Mouse (Mus musculus) cerebellum, adult 9-11 months (tissue): Measurements from ENCODE around the gene Tex9.
A peak's percentile ranks its signal among the peaks of the same experiment; 100 is the strongest.

ENCODE experiments used
- DNase-seq: peaks from one replicate; pipeline ENCODE4 v3.0.0; 2022

The Tex9 gene

DNA sequence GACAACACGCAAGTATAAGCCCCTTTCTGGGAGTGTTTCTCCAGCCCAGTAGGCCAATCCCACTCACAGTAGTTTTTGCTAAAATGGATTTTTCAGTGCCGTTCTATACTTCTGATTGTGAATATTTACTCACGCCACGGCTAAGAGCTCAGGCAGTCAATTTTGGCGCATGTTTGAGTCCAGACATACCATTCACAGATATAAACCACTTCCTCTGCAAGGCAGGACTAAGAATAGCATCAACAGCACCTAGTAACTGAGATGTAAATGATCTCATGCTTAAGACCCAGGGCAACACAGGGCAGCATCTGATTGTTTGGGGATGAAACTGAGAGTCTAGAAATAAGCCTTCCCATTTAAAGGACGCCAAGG lies at the start of gene Tex9:
Tex9 (minus strand) TSS at position 19 of the 372 bp plus-strand sequence.
- no peak for DNase-seq

DNA sequence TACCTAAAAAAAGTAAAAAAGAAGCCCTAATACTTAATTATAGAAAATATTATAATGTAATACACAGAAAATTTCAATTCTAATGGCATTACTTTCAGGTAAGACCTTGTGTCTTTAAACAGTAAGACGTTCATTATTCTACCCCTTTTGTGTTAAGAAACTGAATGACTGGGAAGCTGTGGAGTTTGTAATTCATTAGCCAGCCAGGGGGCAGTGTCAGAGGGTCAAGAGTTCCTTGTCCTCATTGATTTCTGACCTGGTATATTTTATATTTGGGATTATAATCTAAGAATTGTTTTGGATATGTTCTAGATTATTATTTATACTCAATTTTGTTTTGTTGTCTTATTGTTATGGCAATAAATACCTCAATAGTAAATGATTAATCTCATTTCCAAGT lies 45.1 kb upstream of the Tex9 start:
- DNase-seq: no peak

DNA sequence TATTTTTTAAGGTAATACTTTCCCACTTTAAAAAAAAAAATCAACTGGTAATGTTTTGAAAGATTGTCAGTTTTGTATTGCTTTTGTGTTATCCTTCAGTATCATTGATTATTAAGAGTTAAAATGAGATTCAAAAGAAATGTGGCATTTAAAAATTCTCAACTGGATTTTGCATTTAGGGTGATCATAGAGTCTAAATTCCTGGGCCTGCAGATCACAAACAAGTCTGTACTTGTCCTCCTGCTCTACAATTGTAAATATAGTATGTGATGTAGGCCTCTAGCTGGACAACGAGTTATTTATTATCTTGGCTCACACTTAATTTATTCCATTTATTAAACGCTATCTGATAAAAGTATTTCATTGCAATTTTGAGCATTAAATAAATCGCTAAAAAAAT lies 43.4 kb upstream of the Tex9 start:
- no peak for DNase-seq

DNA sequence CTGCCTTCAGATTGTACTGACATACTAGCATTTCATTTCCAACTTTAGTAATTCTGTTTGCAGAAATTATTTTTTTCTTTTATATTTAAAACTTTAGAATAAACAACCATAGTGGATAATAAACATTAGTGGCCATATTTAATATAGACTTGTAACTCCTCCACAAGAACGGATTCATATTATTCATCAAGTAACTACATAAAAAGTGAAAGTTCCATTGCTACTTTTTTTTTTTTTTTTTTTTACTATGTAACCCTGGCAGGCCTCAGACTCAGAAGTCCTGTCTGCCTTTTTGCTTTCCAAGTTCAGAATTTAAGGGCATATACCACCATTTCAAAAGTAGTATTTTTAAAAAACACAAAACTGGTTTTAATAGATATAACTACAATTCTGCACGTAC lies 43.0 kb upstream of the Tex9 start:
- no peak for DNase-seq

DNA sequence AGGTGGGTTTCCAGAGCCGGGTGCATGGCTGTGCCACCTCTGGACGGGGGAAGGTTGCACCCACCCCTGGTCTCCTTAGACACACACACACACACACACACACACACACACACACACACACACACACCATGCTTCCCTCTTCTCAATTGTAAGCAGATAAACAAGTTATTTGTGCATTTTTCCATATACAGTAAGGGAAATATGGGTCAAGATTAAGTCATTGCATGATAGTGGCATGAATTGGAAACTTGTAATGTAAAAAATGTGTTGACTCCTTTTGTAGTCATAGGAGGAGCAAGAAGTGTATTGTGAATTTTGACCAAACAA lies 41.0 kb upstream of the Tex9 start:
- no peak for DNase-seq

DNA sequence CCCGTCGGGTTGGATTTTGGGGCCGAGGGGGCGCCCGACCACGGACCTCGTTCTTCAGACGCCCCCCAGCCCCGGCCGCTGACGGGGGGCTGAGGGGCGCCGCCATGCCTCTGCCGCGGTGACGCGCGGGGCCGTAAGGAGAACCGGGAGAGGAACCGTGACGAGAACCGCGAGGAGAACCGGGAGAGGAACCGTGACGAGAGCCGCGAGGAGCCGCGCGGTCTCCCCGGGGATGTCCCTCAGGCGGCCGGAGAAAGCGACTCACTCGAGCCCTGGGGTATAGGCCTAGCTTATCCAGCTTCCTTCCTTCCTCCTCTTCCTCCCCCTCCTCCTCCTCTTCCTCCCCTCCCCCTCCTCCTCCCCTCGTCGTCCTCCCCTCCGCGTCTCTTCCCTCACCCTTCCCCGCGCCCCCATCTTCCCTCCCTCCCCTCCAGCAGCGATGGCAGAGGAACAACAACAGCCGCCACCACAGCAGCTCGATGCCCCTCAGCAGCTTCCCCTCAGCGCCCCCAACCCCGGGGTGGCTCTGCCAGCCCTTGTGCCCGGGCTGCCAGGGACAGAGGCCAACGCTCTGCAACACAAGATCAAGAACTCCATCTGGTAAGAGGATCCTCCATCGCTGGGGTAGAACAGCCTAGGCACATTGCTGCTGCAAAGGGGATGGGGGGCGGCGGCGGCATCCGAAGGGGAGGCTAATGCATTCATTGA lies 40.5 kb upstream of the Tex9 start:
- DNase-seq: peak; percentile 78

DNA sequence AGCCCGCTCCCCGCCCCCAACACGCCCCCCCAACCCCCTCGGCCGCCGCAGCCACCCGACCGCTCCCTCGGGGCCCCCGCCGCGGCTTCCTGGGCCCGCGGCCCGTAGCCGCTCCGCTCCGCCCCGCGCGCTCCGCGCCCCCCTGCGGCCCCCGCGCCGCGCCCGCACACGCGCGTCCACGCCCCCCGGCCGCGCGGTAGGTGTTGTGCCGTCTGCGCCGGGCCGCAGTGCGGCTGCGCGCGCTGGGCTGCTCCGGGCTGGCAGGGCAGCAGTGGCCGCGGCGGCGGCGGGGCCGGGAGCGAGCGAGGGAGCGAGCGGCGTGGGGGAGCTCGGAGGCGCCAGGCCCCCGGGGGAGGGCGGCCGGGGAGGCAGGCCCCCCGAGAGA lies 40.0 kb upstream of the Tex9 start, which contains the start of gene Rfx7:
Rfx7 (plus strand) TSS at position 245 of the 385 bp plus-strand sequence.
- peak; percentile 87 for DNase-seq

DNA sequence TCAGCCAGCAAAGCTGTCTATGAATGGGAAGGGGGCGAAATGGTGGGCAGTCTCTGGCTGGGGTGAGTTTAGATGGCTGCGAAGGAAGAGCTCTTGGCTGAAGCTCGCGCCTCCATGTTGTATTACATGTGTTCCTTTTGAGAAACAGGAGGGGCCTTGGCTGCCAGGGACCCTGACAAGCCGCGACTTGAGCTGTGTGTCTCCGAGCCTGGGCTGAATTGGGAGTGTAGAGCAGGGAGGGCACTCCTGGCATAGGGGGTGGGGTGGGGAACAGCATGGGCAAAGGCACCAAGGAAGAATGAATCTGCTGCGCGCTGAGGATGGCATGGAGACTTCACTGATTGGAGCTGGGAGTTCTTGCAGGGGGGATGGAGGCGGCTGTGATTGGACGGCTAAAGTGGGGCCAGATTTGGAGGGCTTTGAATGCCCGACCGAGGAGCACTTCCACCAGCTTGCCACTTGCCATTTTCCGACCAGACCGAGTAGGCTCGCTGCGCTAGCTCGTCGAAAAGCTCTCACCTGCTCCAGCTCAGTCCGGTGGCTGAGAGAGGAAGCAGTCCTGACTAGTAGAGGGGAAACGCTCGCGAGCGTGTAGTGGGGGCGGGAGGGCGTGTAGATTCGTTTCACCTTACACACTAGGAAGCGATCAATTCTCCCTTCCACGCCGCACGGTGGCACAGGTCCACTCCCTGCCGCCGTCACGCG lies 39.4 kb upstream of the Tex9 start:
- peak; percentile 84 for DNase-seq

DNA sequence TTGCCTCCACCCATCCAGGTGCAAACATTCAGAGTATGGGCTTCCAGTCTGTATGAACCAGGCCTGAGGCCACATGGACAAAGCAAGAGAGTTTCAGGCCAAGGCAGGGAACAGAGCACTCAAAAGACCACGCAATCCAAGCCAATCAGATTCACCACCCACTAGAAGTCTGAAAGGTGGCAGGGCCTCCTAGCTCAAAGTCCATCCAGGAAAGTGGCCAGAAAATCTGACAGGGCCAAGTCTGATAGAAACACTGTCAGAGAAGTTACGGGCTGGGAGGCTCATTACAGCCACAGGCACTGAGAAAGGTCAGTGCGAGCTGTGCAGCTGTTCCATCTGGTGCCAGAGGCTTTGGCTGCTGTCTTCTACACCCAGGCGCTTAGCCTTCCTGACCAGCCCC lies 38.8 kb upstream of the Tex9 start:
- no peak for DNase-seq

DNA sequence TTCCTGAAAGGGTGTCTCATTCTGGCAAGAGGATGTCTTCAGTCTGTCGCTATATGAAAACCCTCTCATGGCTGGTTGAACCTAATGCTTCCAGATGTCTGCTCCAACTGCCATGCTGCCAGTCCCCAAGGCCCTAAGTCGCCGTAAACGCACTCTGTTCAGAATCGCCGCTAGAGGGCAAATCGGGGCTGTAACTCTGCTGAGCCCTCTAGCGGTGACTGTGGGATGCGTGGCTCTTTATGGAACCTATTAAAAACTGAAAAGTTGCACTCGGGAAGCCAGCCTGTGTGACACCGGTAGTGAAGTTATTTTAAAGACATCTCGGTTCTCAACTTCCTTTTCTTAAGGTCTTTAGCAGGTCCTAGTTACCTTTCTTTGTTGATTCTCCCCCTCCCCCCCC lies 38.2 kb upstream of the Tex9 start:
- DNase-seq: peak; percentile 84

DNA sequence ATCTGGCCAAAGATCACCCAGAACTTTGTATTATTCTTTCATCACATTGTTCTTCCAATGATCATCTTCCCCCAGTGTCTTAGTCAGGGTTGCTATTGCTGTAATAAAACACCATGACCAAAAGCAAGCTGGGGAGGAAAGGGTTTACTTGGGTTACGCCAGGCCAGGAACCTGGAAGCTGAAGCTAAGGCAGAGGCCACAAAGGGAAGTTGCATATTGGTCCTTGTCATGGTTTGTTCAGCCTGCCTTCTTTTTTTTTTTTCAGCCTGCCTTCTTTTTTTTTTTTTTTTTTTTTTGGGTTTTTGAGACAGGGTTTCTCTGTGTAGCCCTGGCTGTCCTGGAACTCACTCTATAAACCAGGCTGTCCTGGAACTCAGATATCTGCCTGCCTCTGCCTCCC lies 34.1 kb upstream of the Tex9 start:
- DNase-seq: no peak

DNA sequence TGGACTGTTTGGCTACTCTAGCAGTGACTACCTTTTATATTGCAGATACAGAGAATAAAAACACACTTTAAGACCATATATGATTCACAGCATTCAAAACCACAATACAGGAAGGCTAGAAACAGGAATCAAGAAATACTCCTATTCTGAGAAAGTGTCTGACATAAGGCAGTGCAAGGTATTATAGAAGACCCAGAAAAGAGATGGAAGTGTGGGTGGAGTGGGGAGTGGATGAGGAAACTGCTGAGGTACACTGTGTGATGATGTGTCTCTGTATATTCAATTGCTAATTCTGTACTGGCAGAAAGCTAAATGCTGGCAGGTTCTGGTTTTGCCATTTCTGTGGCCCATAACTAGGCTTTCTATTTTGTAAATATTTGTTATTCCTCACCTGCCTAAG lies 28.8 kb upstream of the Tex9 start:
- no peak for DNase-seq

DNA sequence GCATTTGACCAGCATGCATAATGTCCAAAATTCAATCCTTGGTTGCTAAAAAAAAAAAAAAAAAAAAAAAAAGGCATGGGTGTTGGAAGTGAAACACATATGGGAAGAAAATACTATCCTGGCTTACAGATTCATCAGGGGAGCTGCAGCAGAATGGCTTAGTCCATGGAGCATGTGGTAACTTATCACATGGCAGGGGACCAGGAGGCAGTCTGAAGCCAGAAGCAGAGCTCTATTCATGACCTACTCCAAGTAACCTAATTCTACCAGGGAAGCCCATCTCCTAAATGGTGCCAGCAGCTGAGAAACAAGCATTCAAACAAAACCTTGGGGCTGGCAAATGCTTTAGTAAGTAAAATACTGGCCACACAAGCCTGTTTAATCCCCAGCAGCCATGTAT lies 27.2 kb upstream of the Tex9 start:
- DNase-seq: no peak

DNA sequence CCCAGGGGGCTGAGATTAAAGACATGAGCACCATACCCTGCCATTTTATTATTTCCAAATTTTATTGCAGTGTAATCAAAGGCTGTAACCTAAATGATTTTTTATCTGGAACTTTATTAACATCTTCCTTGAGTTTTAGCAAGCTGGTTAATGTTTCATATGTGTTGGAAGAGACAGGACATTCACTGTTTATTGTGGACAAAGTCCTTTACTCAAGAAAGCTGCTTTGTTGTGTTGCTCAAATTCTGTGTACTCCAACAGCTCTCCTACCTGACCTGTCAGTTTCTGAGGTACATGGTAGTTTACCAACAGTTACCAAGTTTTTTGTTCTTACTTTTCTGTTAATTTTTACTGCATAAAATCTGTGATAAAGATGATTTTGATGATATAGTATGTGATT lies 23.4 kb upstream of the Tex9 start:
- DNase-seq: no peak

DNA sequence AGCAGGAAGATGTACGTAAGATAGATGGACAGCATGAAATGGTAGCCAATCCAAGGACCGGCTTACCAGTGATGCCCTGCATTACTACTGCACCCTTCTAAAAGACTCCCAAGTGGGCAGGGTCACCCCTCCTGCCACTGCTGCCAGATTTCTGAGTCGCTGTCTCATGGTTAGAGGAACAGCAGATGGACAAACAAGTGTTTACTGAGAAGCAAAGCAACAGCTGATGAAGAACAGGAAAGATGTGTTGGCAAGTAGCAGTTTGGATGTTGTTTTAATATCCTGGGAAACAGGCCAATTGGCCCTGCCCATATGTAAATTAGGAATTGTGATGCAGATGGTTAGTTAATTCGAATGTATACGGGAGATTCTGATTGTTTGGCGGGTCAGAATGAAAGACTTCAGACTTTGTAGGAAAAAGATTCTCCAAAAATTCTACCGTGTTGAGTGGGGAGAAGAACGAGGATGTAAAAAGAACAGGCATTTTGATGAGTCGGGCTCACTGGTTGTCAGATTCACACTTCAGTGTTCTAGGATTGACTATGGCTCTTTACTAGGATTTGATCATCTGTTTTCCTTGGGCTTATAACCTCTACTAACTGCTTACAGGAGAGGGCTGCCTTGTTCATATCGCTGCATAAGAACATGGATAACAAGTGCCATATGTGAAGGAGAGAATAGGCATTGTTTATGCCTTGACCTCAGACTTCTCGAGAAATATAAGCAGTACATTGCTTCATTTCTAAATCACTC lies 20.4 kb upstream of the Tex9 start:
- DNase-seq: no peak

DNA sequence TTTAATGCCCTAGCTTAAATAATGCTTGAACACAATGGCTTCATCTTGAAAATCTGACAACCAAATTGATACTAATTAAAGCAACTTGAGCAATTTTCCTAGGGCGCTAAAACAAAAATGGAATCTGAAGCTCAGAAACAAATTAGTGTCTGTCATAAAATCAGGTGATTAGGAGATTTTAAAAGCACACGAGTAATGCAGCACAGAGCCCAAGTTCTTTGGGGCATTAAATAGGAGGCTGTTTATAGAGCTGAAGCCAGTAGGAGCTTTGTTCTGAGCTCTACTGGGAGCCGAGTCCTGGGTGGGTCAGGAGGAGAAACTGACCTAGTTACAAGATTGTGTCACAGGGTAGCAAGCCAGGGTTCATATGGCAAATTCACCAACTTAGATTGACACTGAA lies 5.2 kb upstream of the Tex9 start:
- no peak for DNase-seq

DNA sequence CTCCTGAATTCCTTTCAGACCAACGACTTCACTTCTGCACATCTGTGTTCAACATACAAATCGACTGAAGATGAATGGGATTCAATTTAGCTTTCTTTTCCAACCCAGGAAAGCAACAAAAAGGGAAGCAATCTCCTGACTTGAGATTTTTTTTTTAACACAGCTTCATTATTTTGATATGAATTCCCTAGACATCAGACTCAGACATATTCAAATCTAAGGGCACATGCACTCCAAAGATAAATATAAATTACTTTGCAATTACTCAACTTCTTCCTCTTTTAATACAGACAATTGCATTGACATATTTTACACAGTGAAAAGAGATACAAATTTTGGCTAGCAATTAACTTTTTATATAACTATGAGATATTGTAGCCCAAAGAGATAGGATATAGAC lies 4.7 kb upstream of the Tex9 start:
- no peak for DNase-seq

DNA sequence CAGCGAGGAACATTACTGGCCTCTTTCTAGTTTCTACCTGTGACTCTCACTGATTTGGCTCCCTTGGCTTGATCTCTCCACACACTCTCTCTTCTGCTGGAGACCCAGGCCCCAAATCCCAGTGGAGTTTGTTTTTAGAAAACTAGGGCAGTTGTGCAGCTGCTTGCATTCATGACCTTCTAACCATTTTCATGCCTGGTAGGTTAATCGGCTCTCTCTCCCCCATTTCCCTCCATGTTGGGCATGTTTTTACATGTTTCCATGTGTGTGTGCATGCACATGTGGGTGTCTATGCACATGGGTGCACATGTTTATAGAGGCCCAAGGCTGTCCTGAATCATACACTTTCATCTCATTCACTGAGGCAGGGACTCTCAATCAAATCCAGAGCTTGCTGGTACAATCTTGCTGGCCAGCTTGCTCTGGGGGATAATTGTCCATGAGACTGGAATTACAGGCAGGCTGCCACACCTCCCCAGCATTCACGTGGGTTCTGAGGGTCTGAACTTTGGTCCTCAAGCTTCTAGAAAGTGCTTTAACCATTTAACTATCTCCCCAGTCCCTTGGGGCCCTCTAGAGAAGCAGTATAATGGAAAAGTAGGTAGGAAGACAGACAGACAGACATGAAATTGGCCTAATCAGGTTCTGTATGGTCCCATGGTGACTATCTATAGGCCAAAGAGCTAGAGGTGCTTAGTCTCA lies 2.1 kb upstream of the Tex9 start:
- no peak for DNase-seq

DNA sequence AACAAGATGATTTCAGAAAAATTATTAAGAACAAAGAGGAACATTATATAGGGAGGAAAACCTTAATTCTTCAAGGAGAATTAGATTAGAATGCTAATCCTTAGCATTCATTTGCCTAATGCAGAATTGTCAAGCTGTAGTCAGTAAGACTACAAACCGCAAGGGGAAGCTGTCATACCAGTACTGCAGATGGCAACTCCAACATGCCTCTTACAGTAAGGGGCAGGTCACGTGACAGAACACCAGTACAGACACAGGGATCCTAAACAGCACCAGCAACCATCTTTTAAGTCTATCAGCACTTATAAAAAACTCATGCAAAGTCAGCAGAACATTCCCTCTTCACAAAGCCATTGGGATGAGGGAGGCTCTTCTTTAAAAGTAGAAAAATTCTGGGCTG lies 1.5 kb upstream of the Tex9 start:
- no peak for DNase-seq

DNA sequence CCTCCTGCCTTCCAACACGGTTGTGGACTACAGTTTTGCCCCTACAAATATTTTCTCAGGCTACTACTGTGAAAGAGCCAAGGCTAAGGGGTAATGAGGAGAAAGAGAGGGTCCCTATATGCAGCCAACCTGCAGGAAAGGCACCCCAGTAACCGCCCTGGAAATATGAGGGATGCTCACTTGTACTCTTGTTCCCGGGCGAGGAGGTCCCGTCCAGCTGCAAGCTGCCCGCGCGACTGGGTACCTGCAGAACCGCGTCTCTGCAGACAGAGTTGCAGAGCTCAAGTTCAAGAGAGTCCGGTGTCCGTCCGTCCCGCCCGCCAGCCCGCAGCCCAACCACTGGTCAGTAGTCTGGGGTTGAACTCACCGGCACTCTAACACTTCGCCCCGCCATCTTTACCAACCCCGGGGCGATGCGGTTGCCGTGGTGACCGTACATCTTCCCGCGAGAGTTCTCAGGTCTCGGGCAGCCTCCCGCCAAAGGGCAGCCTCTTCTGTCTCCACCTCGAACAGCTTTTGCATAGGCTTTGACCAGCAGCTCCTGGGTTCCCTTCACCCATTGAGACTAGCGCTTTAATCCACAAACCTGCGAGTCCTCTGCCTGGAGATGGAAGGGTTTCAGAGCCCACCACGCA lies 336 bp downstream of the Tex9 start:
- peak; percentile 90 for DNase-seq

DNA sequence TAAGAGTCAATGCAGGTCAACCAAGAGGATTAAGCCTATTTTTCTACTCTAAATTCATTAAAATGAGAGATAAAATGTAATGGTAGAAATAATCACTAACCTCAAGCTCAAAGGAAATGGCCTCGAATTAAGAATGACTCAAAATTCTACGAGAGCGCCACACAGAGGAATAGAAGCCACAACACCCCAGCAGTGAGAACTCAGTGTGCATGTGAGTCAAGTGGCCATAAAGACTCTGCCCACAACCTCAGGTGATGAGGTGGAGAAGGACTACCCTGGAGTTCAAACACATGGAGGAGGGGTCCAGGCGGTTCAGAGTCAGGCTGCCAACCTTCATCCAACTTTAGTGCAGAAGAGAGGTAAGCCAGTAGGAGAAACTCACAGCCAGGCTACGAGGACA lies 2.9 kb downstream of the Tex9 start:
- DNase-seq: no peak

DNA sequence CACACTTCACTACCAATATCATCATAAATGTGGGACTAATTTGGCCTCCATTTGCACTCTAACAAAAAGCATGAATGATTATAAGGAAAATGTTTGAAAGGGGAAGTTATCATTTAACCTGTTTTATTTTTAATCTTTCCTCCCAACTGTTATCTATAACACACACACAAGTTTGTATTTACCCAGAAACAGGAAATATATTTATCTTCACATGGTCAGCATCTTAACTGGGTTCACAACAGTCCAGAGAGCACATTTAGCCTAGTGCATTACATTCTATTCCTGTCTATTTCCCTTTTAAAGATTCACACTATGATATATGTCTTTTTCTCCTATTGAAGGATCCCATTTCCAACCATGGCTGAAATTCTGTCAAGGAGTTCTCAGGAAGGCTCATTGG lies 3.5 kb downstream of the Tex9 start:
- no peak for DNase-seq

DNA sequence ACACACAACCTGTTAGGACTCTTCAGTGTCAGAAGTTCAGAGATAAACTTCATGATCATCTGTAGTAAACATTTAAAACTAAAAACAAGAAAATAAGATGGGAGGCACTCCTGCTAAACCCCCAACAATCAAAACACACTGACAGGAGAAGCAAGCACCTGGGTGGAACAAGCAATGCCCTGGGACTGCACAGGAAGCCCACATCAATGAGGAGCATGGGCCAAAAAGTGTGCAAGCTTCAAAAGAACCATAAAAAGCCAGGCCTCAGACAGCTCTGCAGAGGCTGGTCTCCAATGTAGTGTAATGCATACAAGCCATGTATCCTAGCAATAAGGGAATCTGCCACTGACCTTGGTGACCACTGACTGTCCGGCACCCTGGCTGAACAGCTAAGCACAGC lies 12.7 kb downstream of the Tex9 start:
- no peak for DNase-seq
